Mouse (Mus musculus) liver, embryonic 14.5 days (tissue): ENCODE results near the gene Sez6l.

ENCODE experiments used
- CTCF ChIP-seq: IDR thresholded peaks from 2 replicates; pipeline ENCODE4 v1.5.1; 2016; ENCODE audit warnings: antibody characterized with exemption, low read depth, control low read depth
- EP300 ChIP-seq: IDR thresholded peaks from 2 replicates; pipeline ENCODE4 v1.6.1; 2016; ENCODE audit warnings: antibody characterized with exemption, low read depth

DNA sequence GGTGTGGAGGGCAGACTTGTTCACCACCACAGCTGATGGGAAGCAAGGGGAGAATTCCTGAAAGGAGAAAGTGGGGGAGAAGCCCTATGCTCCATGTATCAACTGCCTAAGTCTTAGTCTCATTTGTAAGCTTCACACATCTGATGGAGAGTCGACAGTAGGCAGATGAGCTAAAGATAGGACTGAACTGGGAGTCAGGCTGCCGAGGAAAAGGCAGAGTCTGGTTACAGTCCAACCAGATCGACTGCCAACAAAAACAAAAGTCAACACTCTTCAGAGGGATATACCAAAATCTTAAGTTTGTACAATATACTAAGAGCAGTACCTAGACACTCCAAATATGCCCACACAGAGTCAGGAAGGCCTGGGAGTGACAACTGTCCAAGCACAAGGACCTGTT lies 38.7 kb downstream of the Sez6l start:
- TF ChIP-seq CTCF (no peak), EP300 (no peak)
